Mouse (Mus musculus): ENCODE measurements around the gene Rd3l. TPM values are rescaled to one million over a fixed set of nuclear protein-coding genes. Genes with fewer than 3 reads are reported as not detected.

The Rd3l gene
- polyA plus RNA-seq (2012; fragmentation: generic; extraction: Trizol): not detected

DNA sequence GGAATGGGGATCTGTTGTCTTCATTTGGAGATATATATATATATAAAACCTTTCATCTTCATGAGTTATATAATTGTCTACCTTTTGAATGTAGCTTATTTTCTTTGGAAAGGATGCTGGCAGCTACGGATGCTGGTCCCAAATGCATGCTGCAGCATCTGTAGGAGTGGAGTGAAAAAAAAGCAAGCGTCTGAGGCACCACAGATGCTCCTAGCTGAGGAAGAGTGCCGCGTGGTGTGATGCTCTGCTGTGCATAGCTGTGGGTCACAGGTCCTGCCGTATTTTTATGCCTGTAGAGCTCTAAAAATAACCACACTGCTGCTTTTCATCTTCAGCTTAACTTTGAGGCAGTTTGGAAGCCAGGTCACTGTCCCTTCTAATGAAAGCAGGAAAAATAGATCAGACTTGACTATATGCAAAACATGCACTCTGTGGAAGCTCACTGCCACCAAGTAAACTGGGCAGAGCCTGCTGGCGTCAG, at the start of gene Rd3l:
Rd3l (minus strand) TSS at position 431 of the 481 bp plus-strand sequence.

DNA sequence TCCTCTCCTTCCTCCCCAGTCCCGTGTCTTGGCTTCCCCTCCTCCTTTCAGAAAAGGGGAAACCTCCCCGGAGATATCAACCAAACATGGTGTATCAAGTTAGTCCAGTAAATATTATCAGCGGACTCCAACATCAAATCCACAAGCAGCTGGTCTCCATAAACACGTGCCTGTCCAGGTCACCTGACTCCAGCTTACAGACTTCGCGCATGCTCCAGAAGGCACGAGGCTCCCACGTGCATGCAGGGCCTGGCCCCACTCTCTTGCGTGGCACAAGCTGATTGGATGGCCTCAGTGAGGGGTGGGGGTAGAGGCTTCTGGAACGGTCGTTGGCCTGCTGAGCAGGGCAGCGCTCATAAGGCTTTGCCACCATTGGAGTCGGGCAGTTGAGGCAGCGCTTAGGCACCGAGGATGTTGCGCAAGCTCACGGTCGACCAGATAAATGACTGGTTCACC, 9.9 kb downstream of the Rd3l start, which contains the start of gene Tdrd9:
Tdrd9 (plus strand) TSS at position 329 of the 456 bp plus-strand sequence.

DNA sequence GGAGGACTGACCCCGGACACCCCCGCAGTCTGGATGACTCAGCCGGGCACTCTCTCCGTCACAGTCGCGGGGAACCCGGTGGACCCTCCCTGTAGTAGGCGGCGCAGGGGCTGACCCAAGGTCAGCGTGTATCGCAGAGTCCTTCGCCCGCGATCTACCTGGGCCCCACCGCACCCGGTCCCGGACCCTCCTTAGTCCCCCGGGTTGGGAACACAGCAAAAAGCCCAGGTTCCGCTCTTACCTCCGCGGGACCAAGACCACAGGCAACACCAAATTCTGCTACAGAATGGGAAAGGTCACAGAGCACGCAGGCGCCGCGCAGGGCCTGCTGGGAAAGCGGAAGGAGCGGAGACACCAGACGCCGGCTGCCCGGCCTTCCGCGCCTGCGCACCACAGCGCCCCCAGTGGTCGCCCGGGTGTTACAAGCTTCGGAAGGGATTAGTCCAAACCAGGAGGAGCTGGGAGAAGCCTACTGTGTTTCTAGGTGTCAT, 14.4 kb downstream of the Rd3l start, which contains the start of gene Atp5mpl:
Atp5mpl (minus strand) TSS at position 295 of the 491 bp plus-strand sequence.

Other genes with a start within 250 kb of the Rd3l start
- gene Klc1, start 222.5 kb downstream of the Rd3l start, polyA plus RNA-seq (2012; fragmentation: generic; extraction: Trizol): 10 to 100 TPM; 43.6 to 71.2 TPM
- 1 to 10 TPM; 2.7 to 8.2 TPM for gene Xrcc3, start 167.4 kb downstream of the Rd3l start, polyA plus RNA-seq (2012; fragmentation: generic; extraction: Trizol)
- 10 to 100 TPM; 10.2 to 36.9 TPM for gene Zfyve21, start 167.1 kb downstream of the Rd3l start, polyA plus RNA-seq (2012; fragmentation: generic; extraction: Trizol)
- gene Ppp1r13b, start 73.2 kb downstream of the Rd3l start, polyA plus RNA-seq (2012; fragmentation: generic; extraction: Trizol): 1 to 10 TPM; 1.1 to 6.1 TPM
- 100 to 1,000 TPM; 184 to 519 TPM for gene Atp5mpl, start 14.3 kb downstream of the Rd3l start, polyA plus RNA-seq (2012; fragmentation: generic; extraction: Trizol)
- gene Tdrd9, start 9.8 kb downstream of the Rd3l start, polyA plus RNA-seq (2012; fragmentation: generic; extraction: Trizol): under 1 TPM; 0.01 to 0.05 TPM
- gene Aspg, start 125.4 kb upstream of the Rd3l start, polyA plus RNA-seq (2012; fragmentation: generic; extraction: Trizol): under 1 TPM; 0.06 to 0.11 TPM
- gene Kif26a, start 164.9 kb upstream of the Rd3l start, polyA plus RNA-seq (2012; fragmentation: generic; extraction: Trizol): under 1 TPM in 1 of 2 experiments, not detected in 1; 0.04 TPM